In the genomic region with DNA sequence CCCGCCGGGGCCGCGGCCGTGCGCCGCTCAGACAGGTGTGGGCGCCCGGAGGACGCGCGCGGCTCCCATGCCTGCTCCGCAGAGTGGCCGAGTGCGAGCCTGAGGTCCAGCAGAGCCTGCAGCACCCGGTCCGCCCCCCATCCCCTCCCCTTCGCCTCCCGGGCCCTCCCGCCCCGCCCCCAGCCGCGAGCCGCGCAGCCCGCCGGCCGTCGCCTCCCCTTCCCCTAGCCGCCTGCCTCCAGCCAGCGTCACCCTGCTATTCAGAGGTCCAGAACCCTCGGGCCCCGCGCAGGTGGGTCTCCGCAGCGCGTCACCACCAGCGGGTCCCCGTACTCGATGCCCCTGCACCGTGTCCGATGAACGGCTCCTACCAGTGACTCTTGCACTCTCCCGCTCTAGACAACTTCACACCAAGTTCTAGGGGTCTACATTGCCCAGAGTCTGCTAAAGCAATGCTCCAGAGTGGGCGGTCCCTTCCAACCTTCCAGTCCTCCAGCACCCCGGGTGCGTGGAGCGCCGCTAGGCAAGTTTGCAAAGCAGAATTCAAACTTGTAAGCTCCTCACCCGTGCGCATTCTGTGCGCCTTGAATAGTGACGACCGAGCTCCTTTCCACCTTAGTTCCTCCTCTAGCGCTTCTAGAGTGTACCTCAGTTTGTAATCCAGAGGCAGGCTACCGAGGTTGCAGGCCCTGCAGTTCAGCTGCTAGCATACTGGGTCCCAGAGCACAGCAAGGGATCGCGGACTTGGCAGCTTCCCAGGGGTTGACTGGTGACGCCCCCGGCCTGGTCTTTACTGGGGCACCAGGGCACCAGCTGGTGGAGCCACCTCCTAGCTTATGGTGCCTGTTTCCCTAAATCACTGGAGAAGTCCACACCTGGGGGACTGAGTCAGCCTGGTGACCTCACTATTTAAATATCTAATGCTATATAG, we compare ENCODE assay signal across 8 mouse cellular contexts. TPM values are rescaled to one million over a fixed set of nuclear protein-coding genes. Genes with fewer than 3 reads are reported as not detected.
DNase-seq lines count a peak whose midpoint lies in the region; ATAC-seq lines count a peak whose summit lies in the region.

No protein-coding gene starts in this region.

- ATAC-seq in megakaryocyte-erythroid progenitor cell, adult 5-6 weeks (replicated peaks; ENCODE audit: low FRiP score, low TSS enrichment, poor library complexity, severe bottlenecking): peak; percentile 30; the same call in 1 of the 2 replicates

- DNase-seq in R1 (ENCODE audit: low read depth, low spot score): peak; percentile 73
- DNase-seq in cerebellum, adult 9-10 months: peak; percentile 23
- peak; percentile 53 for DNase-seq in forelimb bud, embryonic 11.5 days (ENCODE audit: low read depth, low spot score)
- peak; percentile 84 for DNase-seq in heart, postnatal 4 days
- DNase-seq in layer of hippocampus, postnatal 25 days (ENCODE audit: extremely low spot score in 1 of 2, low spot score in 1 of 2): peak; percentile 28 to 36
- peak; percentile 68 for DNase-seq in skeletal muscle tissue, adult 2 months (ENCODE audit: low read depth, low spot score)
- DNase-seq in spleen, adult 12 weeks (ENCODE audit: low spot score): no peak

RNA-seq across cellular contexts. Expression of gene Prss23, which starts 9.3 kb away (rescaled TPM):
- 10 to 100 TPM; 29.5 to 31.1 TPM for total RNA-seq in heart, postnatal 4 days (2021)
- total RNA-seq in layer of hippocampus, postnatal 25 days (2021): 10 to 100 TPM; 12.9 to 14.1 TPM
- total RNA-seq in megakaryocyte-erythroid progenitor cell, adult 5-6 weeks (2014; fragmentation: Nextera tagmentation): not detected in 2 replicates
- total RNA-seq in megakaryocyte-erythroid progenitor cell, adult 5-6 weeks (2017): not detected in 2 replicates

Comparison
In these comparisons a context has a peak if more than half of its experiments do, and no peak if none do; other contexts are left out.
1. RNA of gene Prss23, which starts 9.3 kb away (total RNA-seq): 29.5 to 31.1 TPM in heart, postnatal 4 days and 12.9 to 14.1 TPM in layer of hippocampus, postnatal 25 days; not detected in megakaryocyte-erythroid progenitor cell, adult 5-6 weeks; every median in the first group is over 10 times any median in the second.